Mouse (Mus musculus) thymus, adult 2 months (tissue): ENCODE data around the gene Grm3. TPM values are rescaled to one million over a fixed set of nuclear protein-coding genes. Genes with fewer than 3 reads are reported as not detected.

ENCODE experiments used
- DNase-seq: peaks from one replicate; pipeline ENCODE4 v3.0.0; 2021
- H3K27ac ChIP-seq: fragments of 200-500 bp; 2 replicates; pipeline ENCODE4 v1.5.1; 2012; ENCODE audit warnings: low read length, control low read depth; ENCODE audit not compliant: control insufficient read depth, insufficient read depth
- H3K27me3 ChIP-seq: fragments of 200-500 bp; 2 replicates; pipeline ENCODE4 v1.6.1; 2012; ENCODE audit warnings: mild to moderate bottlenecking, low read length, moderate library complexity, mixed read lengths; ENCODE audit not compliant: control insufficient read depth, insufficient read depth
- H3K36me3 ChIP-seq: fragments of 200-500 bp; 2 replicates; pipeline ENCODE4 v1.6.1; 2012; ENCODE audit warnings: mild to moderate bottlenecking, low read length, moderate library complexity; ENCODE audit not compliant: control insufficient read depth, insufficient read depth
- H3K4me1 ChIP-seq: fragments of 200-500 bp; replicated peaks from 2 replicates; pipeline ENCODE4 v1.6.1; 2012; ENCODE audit warnings: low read length; ENCODE audit not compliant: control insufficient read depth, insufficient read depth
- H3K4me3 ChIP-seq: fragments of 200-500 bp; 2 replicates; pipeline ENCODE4 v1.5.1; 2012; ENCODE audit warnings: mild to moderate bottlenecking, low read length, control low read depth, moderate library complexity; ENCODE audit not compliant: control insufficient read depth, insufficient read depth
- CTCF ChIP-seq: fragments of 200-500 bp; IDR thresholded peaks from 2 replicates; pipeline ENCODE4 v1.5.1; 2012; ENCODE audit warnings: mild to moderate bottlenecking, control low read depth, low read length, moderate library complexity, borderline replicate concordance; ENCODE audit not compliant: control insufficient read depth, poor library complexity, insufficient read depth; ENCODE audit errors: extremely low read depth
- POLR2A ChIP-seq: fragments of 200-500 bp; IDR thresholded peaks from 2 replicates; pipeline ENCODE4 v1.6.1; 2012; ENCODE audit warnings: mild to moderate bottlenecking, low read length, control low read depth, moderate library complexity; ENCODE audit not compliant: control insufficient read depth, poor library complexity, insufficient read depth; ENCODE audit errors: extremely low read depth
- WGBS: fragments of 180-500 bp; shearing (Covaris S2); methylation state at CpG from one replicate; pipeline ENCODE4 v1.1.7; 2018; 5-methylcytosine and 5-hydroxymethylcytosine counted together
- polyA plus RNA-seq: library from polyadenylated mRNA; depleted of rRNA; stranded (reverse); fragments of >200 nt; gene quantifications from 2 replicates; pipeline ENCODE4 v1.2.3, GENCODE M21; 2012; rRNA removed

The Grm3 gene
- polyA plus RNA-seq, result not detected in 2 replicates

- Histone ChIP-seq H3K4me3 (no peak within 1 kb of the TSS), H3K27me3 (no peaks in the 10 kb centered on the region; the same call in 1 of the 2 replicates), H3K4me1 (no peaks in the 10 kb centered on the region), H3K36me3 (no peaks in the 10 kb centered on the region), H3K27ac (no peak within 1 kb of the TSS)
- DNase-seq, result peak; percentile 0
- no peak for TF ChIP-seq POLR2A
- TF ChIP-seq CTCF, result no peak
- WGBS, result 11% methylated on average over 25 of the region's 25 CpGs
Measured at GRCm38 (mm10) chr5:9724956-9725600, at the start of gene Grm3. Grm3 (minus strand) TSS chr5:9725170.

- 82% methylated on average over 2 of the region's 2 CpGs for WGBS
- Histone ChIP-seq H3K4me1 (no peaks in the 10 kb centered on the region), H3K36me3 (no peaks in the 10 kb centered on the region), H3K27me3 (no peaks in the 10 kb centered on the region), H3K27ac (no peak overlapping the region), H3K4me3 (no peak overlapping the region)
- DNase-seq, result no peak
- TF ChIP-seq CTCF (no peak), POLR2A (no peak)
Measured at GRCm38 (mm10) chr5:9755751-9756150, 30.8 kb upstream of the Grm3 start.

GRCm38 (mm10) chr5:9748184-9748583, 23.2 kb upstream of the Grm3 start:
- no peaks in the 10 kb centered on the region for H3K36me3 ChIP-seq
- 90% methylated on average over 5 of the region's 5 CpGs for WGBS
- H3K4me1 ChIP-seq, result no peaks in the 10 kb centered on the region
- DNase-seq, result no peak
- no peak overlapping the region for H3K4me3 ChIP-seq
- H3K27me3 ChIP-seq, result no peaks in the 10 kb centered on the region
- TF ChIP-seq POLR2A, result no peak
- TF ChIP-seq CTCF, result no peak
- no peak overlapping the region for H3K27ac ChIP-seq

GRCm38 (mm10) chr5:9744120-9744519, 19.1 kb upstream of the Grm3 start:
- H3K4me1 ChIP-seq, result no peaks in the 10 kb centered on the region
- no peak for TF ChIP-seq CTCF
- no peak for TF ChIP-seq POLR2A
- H3K27ac ChIP-seq, result no peak overlapping the region
- 94% methylated on average over 5 of the region's 5 CpGs for WGBS
- H3K27me3 ChIP-seq, result no peaks in the 10 kb centered on the region
- no peak for DNase-seq
- no peak overlapping the region for H3K4me3 ChIP-seq
- no peaks in the 10 kb centered on the region for H3K36me3 ChIP-seq

GRCm38 (mm10) chr5:9725601-9726268, 765 bp upstream of the Grm3 start:
- no peak for DNase-seq
- no peak overlapping the region for H3K27ac ChIP-seq
- no peaks in the 10 kb centered on the region for H3K36me3 ChIP-seq
- TF ChIP-seq CTCF, result no peak
- no peak for TF ChIP-seq POLR2A
- H3K27me3 ChIP-seq, result no peaks in the 10 kb centered on the region; the same call in 1 of the 2 replicates
- no peak overlapping the region for H3K4me3 ChIP-seq
- WGBS, result 4% methylated on average over 22 of the region's 22 CpGs
- no peaks in the 10 kb centered on the region for H3K4me1 ChIP-seq

- TF ChIP-seq POLR2A (no peak), CTCF (no peak)
- Histone ChIP-seq H3K27me3 (no peaks in the 10 kb centered on the region; the same call in 1 of the 2 replicates), H3K4me1 (no peaks in the 10 kb centered on the region), H3K4me3 (no peak overlapping the region), H3K36me3 (no peaks in the 10 kb centered on the region), H3K27ac (no peak overlapping the region)
- WGBS, result 20% methylated on average over 13 of the region's 13 CpGs
- DNase-seq, result no peak
Measured at GRCm38 (mm10) chr5:9724287-9724955, 549 bp downstream of the Grm3 start.
